Mouse (Mus musculus) left cerebral cortex, adult 6 months (tissue): ENCODE measurements around the gene Pcx. TPM values are rescaled to one million over a fixed set of nuclear protein-coding genes. Genes with fewer than 3 reads are reported as not detected.

Experiments used
- long read RNA-seq, 2 experiments: library from polyadenylated mRNA; unstranded; transcript quantifications; one replicate each; pipeline ENCODE4 v2.0.0; 2019 to 2020
- polyA plus RNA-seq: library from polyadenylated mRNA; unstranded; fragments of <200 nt; fragmentation: Nextera tagmentation; gene quantifications from 2 replicates; pipeline ENCODE4 v1.2.3, GENCODE M21; 2021

The Pcx gene
- polyA plus RNA-seq: 20.7 and 20.8 TPM in 2 replicates
- long read RNA-seq, experiment 1, full-length matches to known transcripts: 186 of 256 reads
- long read RNA-seq, experiment 1, partial matches to known transcripts: 55 of 256 reads
- long read RNA-seq, experiment 1, other reads (novel, unspliced or antisense): 15 of 256 reads
- long read RNA-seq, experiment 2, full-length matches to known transcripts: 14 of 34 reads
- long read RNA-seq, experiment 2, partial matches to known transcripts: 20 of 34 reads
- long read RNA-seq, experiment 2, other reads (novel, unspliced or antisense): 0 of 34 reads

DNA sequence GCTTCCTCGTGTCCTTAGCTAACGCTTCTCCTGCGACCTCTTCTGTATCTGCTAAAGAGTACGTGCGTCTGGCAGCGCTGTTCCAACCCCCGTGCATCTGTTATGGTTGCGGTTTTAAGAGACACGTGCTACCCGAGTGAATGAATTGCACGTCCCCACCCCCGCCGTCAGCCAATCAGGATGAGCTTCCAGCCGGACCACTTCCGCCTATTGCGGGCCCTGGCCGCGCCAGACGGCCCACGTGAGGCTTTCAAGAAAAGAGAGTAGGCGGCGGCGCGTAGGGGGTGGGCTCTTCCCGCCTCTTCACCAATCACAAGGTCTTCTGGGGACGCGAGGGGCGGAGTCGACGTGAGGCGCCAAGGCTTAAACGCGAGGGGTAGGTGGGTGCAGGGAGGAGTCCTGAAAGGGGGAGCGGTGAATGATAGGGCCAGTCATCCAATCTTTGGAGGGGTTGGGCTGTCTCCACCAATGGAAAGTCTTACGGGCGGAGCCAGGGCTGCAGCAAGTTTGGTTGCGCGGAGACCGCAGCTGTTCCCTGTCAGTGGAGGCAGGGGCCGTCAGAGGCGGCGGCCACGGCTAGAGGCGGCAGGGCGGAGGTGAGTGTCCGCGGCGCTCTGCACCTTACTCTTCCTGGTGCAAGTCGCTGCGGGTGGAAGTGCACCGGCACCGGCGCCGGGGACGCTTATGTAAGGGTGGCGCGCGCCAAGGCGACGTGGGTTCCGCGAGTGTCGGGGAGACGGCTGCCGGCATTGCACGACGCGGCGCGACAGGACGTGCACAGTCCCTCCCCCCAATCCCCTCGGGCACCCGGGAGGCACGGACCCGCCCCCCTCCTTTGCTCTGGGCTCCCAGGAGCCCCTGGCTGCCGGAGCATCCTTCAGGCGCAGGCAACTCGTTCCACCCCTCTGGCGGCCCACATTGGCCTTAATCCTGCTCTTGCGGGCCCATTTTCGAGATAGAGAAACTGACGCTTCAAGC lies at the start of gene Pcx:
Pcx (plus strand) TSS at position 487 of the 978 bp plus-strand sequence.

GRCm38 (mm10) chr19:4477345-4478189 lies 32.7 kb upstream of the Pcx start, which contains the start of gene Syt12:
TSS of gene Syt12 (minus strand) at chr19:4477447.

GRCm38 (mm10) chr19:4498062-4498933 lies 12.0 kb upstream of the Pcx start, which contains the start of gene 2010003K11Rik:
TSS of gene 2010003K11Rik (minus strand) at chr19:4498583.

DNA sequence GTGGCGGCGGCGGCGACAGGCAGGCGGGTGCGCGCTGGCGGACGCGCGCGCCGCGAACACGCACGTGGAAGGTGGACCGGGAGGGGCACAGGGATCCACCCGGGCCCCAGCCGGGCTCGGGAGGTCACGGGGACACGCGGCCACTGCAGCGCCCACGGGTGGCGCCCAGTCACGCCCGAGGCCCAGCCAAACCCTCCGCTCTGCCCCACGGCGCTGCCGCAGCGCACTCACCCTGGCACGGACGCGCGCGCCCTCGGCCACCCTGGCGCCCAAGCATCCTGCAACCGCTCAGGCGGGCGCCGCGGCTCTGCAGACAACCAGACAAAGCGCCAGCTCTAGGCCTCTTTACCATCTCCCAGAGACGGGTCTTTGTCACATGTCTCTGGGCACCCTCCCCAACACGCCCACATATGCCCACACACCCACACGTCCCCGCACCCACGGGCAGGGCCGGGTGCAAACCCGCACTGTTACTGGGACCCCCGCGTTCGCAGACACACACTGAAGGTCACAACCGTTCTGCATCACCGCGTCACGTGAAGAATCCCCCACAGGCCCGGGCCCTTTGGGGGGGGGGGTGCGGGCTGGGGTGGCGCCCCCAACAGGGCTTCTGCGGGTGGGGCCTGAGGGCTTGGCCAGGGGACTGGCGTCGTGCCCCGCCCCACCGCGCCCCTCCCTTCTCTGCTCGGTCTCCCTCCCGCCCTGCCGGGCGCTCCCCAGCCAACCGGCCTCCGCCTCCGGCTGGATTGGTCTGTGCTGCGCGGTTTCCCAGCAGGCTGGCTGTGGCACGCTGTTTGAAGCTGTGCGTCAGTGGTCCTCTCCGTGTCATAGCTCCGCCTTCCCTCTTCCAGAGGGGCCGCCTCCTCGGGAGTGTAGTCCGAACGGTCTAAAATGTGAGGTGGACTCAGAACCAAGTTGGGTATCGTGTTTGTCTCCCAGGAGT lies 105.2 kb downstream of the Pcx start, which contains the start of gene Lrfn4:
Lrfn4 (minus strand) TSS at position 517 of the 943 bp plus-strand sequence.

DNA sequence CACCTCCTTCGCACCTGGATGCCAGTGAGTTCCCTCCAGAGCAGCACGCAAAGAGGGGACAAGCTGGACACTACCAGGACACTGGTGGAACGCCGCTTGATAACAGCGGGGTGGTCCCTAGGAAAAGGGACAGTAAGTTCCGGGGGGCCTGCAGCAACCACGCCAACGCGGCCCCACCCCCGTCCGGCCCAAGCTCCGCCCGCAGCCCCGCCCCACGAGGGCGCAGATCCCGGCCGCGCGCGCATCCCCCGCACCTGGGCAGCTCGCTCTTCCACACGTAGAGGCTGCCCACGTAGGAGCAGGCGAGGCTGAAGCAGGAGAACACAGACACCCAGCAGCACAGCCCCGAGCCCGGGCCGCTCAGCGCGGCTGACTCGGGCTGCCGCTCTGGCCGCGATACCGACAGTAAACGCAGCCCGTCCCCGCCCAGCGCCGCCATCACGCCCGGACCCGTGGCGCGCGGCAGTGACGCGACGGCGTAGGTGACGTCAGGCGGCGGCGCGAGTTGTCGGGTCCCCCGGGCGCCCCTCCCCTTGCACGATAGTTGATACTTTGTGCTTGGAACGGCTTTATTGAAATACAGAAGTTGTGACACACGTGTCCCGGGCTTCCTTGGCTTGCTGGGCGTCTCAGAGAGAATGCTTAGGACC lies 115.0 kb downstream of the Pcx start, which contains the start of gene Rce1:
Rce1 (minus strand) TSS at position 463 of the 650 bp plus-strand sequence.

Other genes starting within 250 kb of the Pcx start
- 5.3 and 7.5 TPM in 2 replicates for gene Ssh3, start 241.3 kb upstream of the Pcx start, polyA plus RNA-seq
- 54.6 and 59.2 TPM in 2 replicates for gene Ankrd13d, start 227.3 kb upstream of the Pcx start, polyA plus RNA-seq
- 62.5 and 70.5 TPM in 2 replicates for gene Grk2, start 204.2 kb upstream of the Pcx start, polyA plus RNA-seq
- gene Kdm2a, start 112.2 kb upstream of the Pcx start, polyA plus RNA-seq: 8.5 and 13.1 TPM in 2 replicates
- gene Rhod, start 71.0 kb upstream of the Pcx start, polyA plus RNA-seq: 0.95 and 1.1 TPM in 2 replicates
- gene Syt12, start 33.0 kb upstream of the Pcx start, polyA plus RNA-seq: 18.4 and 23.7 TPM in 2 replicates
- not detected in 2 replicates for gene 2010003K11Rik, start 11.9 kb upstream of the Pcx start, polyA plus RNA-seq
- gene Lrfn4, start 105.2 kb downstream of the Pcx start, polyA plus RNA-seq: 2.0 and 4.3 TPM in 2 replicates
- gene Rce1, start 115.2 kb downstream of the Pcx start, polyA plus RNA-seq: 39.4 and 51.1 TPM in 2 replicates
- gene Gm960, start 188.2 kb downstream of the Pcx start, polyA plus RNA-seq: 5.0 and 5.5 TPM in 2 replicates
- 48.6 and 61.2 TPM in 2 replicates for gene Sptbn2, start 200.7 kb downstream of the Pcx start, polyA plus RNA-seq
- gene Rbm4b, start 246.0 kb downstream of the Pcx start, polyA plus RNA-seq: 21.5 and 24.9 TPM in 2 replicates